Comparison of ENCODE assay signal across 19 mouse cellular contexts in the genomic region with DNA sequence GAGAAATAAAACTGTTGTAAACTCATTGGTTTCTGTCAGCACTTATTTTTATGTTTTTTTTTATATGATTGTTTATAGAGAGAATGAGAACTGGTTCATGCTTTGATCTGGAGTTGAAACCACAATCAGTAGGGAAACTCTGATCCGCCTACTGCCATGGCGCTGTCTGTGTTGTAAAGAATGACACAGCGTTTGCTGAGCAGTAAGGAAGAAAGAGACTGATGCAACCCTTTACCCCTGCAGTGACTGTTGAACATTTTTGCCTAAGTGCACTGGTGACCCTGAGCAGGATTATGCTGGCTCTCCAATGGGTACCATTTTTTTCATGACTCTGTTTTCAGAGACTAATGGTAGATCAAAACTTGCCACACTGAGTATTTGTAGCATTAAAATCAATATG.
"Had no signal": no experiment of that assay in that cellular context is flagged by ENCODE, and none has a peak within 500 bp of the region (broad histone marks: within the 10 kb centered on the region; RNA-seq: fewer than 3 reads in every experiment).

No protein-coding gene starts in this region.

- H3K4me3 ChIP-seq: megakaryocyte, embryonic 14.5 days; midbrain, embryonic 13.5 days; midbrain, embryonic 15.5 days; neural tube, embryonic 13.5 days; neural tube, embryonic 15.5 days had no signal

- DNase-seq: lung, adult 18-20 months; lung, embryonic 14.5 days; lung, postnatal 10 days; lung, postnatal 36 days; retina, postnatal 1 day; right cerebral cortex, adult 18-20 months; right cerebral cortex, postnatal 25 days; right cerebral cortex, postnatal 4 days; spleen, adult 18-20 months; thymus, adult 18-20 months; thymus, postnatal 14 days; thymus, postnatal 36 days had no signal

- H3K4me1 ChIP-seq: megakaryocyte, embryonic 14.5 days; neural tube, embryonic 13.5 days had no signal

- H3K27ac ChIP-seq: liver, embryonic 14.5 days; macrophage; midbrain, embryonic 13.5 days; midbrain, embryonic 15.5 days; neural tube, embryonic 13.5 days; neural tube, embryonic 15.5 days had no signal

- ATAC-seq: midbrain, embryonic 13.5 days; midbrain, embryonic 15.5 days had no signal
